Mouse (Mus musculus) G1E (cell line): ENCODE results near the gene Snx30. TPM values are rescaled to one million over a fixed set of nuclear protein-coding genes. Genes with fewer than 3 reads are reported as not detected.

Experiments
- ATAC-seq: 2 replicates; pipeline ENCODE4 v1.8.0; 2016; ENCODE audit warnings: mild to moderate bottlenecking; ENCODE audit not compliant: insufficient number of reproducible peaks, poor library complexity, low FRiP score, severe bottlenecking; ENCODE audit errors: extremely low read depth
- DNase-seq: peaks from one replicate; pipeline ENCODE4 v3.0.0; 2012; ENCODE audit warnings: low spot score
- H3K27me3 ChIP-seq: 2 replicates; pipeline ENCODE4 v1.6.1; 2012; ENCODE audit warnings: mild to moderate bottlenecking, low read length, inconsistent platforms; ENCODE audit not compliant: insufficient read depth
- H3K36me3 ChIP-seq: replicated peaks from 2 replicates; pipeline ENCODE3; 2012; ENCODE audit warnings: mild to moderate bottlenecking, inconsistent platforms
- H3K4me1 ChIP-seq: 2 replicates; pipeline ENCODE4 v1.6.1; 2012; ENCODE audit warnings: low read depth, low read length, inconsistent platforms, mixed read lengths; ENCODE audit not compliant: insufficient read depth
- H3K4me3 ChIP-seq: 2 replicates; pipeline ENCODE4 v1.5.1; 2012; ENCODE audit warnings: low read depth, mild to moderate bottlenecking, inconsistent platforms, low read length, moderate library complexity, mixed read lengths
- H3K9me3 ChIP-seq: replicated peaks from 2 replicates; pipeline ENCODE4 v1.6.1; 2012; ENCODE audit warnings: inconsistent platforms
- CTCF ChIP-seq: IDR thresholded peaks from 2 replicates; pipeline ENCODE4 v1.5.1; 2012; ENCODE audit warnings: low read depth, low read length, inconsistent platforms, mixed read lengths
- GATA1 ChIP-seq: IDR thresholded peaks from 2 replicates; pipeline ENCODE4 v1.6.1; 2012; ENCODE audit warnings: borderline replicate concordance, low read length, inconsistent platforms, mixed read lengths
- GATA2 ChIP-seq: IDR thresholded peaks from 2 replicates; pipeline ENCODE4 v1.6.1; 2012; ENCODE audit warnings: low read depth, low read length, inconsistent platforms, borderline replicate concordance
- POLR2AphosphoS5 ChIP-seq: IDR thresholded peaks from 2 replicates; pipeline ENCODE4 v1.6.1; 2012; ENCODE audit warnings: low read depth, low read length, inconsistent platforms; ENCODE audit not compliant: insufficient replicate concordance
- TAL1 ChIP-seq: conservative IDR thresholded peaks from 2 replicates; pipeline ENCODE4 v1.6.1; 2012; ENCODE audit warnings: low read depth, low read length, inconsistent platforms, mixed read lengths
- polyA plus RNA-seq: library from polyadenylated mRNA; stranded (reverse); fragments of >175 nt; gene quantifications from 2 replicates; pipeline ENCODE4 v1.2.3, GENCODE M21; 2012
- total RNA-seq, 2 experiments: library from RNA; stranded (forward) in 1 of 2; stranded (reverse) in 1 of 2; fragments of 200-1000 nt in 1 of 2; fragments of >200 nt in 1 of 2; fragmentation: Nextera tagmentation in 1 of 2; gene quantifications; 2 replicates each; pipeline ENCODE4 v1.2.3; 2014 to 2017

Gene Snx30
- total and polyA plus RNA-seq, 3 experiments: 4.7 to 36.4 (median 8.2) TPM

DNA sequence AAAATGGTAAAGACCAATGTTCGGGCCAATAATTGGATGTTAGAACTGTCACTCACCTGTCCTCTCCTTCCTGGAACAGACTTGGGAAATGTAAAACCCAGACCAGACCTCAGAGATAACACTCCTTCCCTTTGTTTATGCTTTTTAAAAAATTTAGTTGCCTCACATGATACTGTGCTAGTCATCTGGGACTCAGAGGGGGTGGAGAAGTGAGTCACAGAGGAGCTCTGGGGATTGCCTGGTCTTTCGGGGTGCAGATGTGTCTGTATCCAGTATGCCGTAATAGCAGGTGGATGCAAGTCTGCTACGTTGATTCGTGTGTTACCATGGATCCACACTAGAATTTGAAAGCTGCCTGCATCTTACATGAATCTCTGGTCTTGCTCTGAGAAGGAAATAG is 87.1 kb downstream of the Snx30 start:
- ATAC-seq (no peak), DNase-seq (no peak)
- Histone ChIP-seq H3K9me3 (no peaks in the 10 kb centered on the region), H3K4me1 (peaks cover 16% of the 10 kb centered on the region), H3K27me3 (no peaks in the 10 kb centered on the region), H3K36me3 (peaks cover 83% of the 10 kb centered on the region), H3K4me3 (no peak overlapping the region)
- TF ChIP-seq CTCF (no peak), TAL1 (no peak), POLR2AphosphoS5 (no peak), GATA1 (no peak)

GRCm38 (mm10) chr4:59894415-59894814 is 88.8 kb downstream of the Snx30 start:
- no peak overlapping the region for H3K4me3 ChIP-seq
- TF ChIP-seq CTCF (no peak), POLR2AphosphoS5 (no peak), GATA2 (no peak)
- peaks cover 90% of the 10 kb centered on the region for H3K36me3 ChIP-seq
- no peak for ATAC-seq
- peaks cover 16% of the 10 kb centered on the region for H3K4me1 ChIP-seq
- H3K27me3 ChIP-seq: no peaks in the 10 kb centered on the region
- DNase-seq: no peak
- no peaks in the 10 kb centered on the region for H3K9me3 ChIP-seq

GRCm38 (mm10) chr4:59894977-59895575 is 89.4 kb downstream of the Snx30 start:
- Histone ChIP-seq H3K27me3 (no peaks in the 10 kb centered on the region), H3K4me3 (no peak overlapping the region), H3K36me3 (peaks cover 90% of the 10 kb centered on the region), H3K9me3 (no peaks in the 10 kb centered on the region), H3K4me1 (peaks cover 16% of the 10 kb centered on the region)
- peak; percentile 22 for DNase-seq
- peak; percentile 72 for ATAC-seq
- TF ChIP-seq GATA1: no peak
- no peak for TF ChIP-seq CTCF
- no peak for TF ChIP-seq POLR2AphosphoS5
- TF ChIP-seq GATA2: no peak
- TF ChIP-seq TAL1: no peak

DNA sequence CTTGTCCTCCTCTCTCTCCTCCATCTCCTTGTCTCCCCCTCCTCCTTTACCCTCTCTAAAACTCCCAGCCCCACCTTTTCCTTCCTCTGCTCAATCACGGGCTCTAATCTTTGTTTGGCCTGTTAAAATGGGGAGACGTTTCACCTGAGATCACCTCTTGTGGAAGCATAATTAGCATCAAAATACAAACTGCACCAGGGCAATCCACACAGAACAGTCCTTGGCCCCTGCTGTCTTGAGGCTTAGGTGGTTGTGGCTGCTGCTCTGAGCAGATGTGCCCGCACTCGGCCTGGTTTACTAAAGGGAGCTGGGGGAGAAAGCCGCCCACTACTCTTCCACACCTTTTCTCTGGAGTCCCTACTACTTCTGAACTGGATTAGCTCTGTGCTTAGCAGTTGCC is 90.4 kb downstream of the Snx30 start:
- H3K4me3 ChIP-seq: no peak overlapping the region
- H3K27me3 ChIP-seq: no peaks in the 10 kb centered on the region
- no peak for DNase-seq
- peaks cover 16% of the 10 kb centered on the region for H3K4me1 ChIP-seq
- H3K36me3 ChIP-seq: peaks cover 90% of the 10 kb centered on the region
- no peaks in the 10 kb centered on the region for H3K9me3 ChIP-seq
- TF ChIP-seq TAL1 (no peak), CTCF (no peak), POLR2AphosphoS5 (no peak), GATA2 (no peak), GATA1 (no peak)
- no peak for ATAC-seq

DNA sequence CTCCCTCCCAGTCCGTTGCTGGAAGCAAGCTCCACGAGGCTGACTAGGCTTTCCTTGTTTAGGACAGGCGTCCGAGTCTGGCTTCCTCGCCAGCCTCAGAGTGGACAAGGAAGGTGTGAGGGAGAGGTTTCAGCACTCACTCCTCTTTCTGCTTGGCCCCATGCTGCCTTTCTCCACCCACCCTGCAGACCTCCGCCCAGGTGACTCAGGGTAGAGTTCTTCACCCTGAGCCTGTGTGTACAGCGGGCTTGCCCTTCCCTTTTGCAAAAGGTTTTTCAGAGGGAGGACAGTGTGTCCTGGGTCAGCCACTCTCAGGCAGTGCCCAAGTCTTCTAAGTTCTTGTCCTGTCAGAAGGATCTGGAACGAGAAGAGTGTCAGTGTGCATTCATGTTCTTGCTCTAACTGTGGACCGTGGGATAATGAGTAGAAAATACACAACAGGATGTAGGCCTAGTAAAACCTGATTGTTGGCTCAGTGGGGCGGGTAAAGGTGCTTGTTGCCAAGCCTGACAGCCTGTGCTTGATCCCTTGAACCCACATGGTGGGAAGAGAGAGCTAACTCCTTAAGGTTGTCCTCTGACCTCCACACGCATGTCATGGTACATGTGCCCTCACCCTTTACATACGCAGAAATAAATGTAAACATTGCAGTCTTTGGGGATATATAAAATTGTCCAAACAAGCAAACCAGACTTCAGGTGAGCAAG is 92.3 kb downstream of the Snx30 start:
- Histone ChIP-seq H3K4me1 (peaks cover 16% of the 10 kb centered on the region), H3K36me3 (peaks cover 79% of the 10 kb centered on the region), H3K9me3 (no peaks in the 10 kb centered on the region), H3K27me3 (no peaks in the 10 kb centered on the region), H3K4me3 (no peak overlapping the region)
- no peak for ATAC-seq
- no peak for TF ChIP-seq POLR2AphosphoS5
- TF ChIP-seq GATA2: no peak
- no peak for TF ChIP-seq CTCF
- TF ChIP-seq GATA1: no peak
- no peak for TF ChIP-seq TAL1
- DNase-seq: no peak

DNA sequence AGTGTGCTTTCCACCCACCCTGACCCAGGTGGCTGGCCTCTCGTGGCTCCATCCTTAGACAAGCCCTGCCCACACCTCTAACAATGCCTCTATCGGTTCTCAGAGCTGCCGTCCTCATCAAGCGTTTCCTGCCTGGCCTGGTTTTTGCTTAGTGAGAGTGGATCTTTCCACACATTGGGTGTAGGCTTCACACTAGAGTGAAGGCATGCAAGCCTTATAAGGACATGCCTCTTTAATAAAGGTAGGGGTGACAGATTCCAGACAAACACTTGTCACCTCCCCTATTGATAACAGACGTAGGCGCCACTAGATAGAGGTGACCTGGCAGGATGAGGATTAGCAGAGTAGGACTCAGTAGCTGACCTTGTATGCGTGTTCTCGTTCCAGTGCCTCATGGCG is 92.9 kb downstream of the Snx30 start:
- no peak overlapping the region for H3K4me3 ChIP-seq
- H3K4me1 ChIP-seq: peaks cover 16% of the 10 kb centered on the region
- no peak for TF ChIP-seq GATA1
- no peak for TF ChIP-seq TAL1
- no peak for TF ChIP-seq GATA2
- TF ChIP-seq POLR2AphosphoS5: no peak
- TF ChIP-seq CTCF: no peak
- peaks cover 74% of the 10 kb centered on the region for H3K36me3 ChIP-seq
- DNase-seq (no peak), ATAC-seq (no peak)
- no peaks in the 10 kb centered on the region for H3K27me3 ChIP-seq
- H3K9me3 ChIP-seq: no peaks in the 10 kb centered on the region
